Mouse (Mus musculus) neutrophil, adult 5-6 weeks (primary cell): ENCODE data around the gene Ehd2. TPM values are rescaled to one million over a fixed set of nuclear protein-coding genes. Genes with fewer than 3 reads are reported as not detected.

Experiments used
- ATAC-seq: fragments of 151-379, 151-347 bp; 2 replicates; pipeline ENCODE4 v1.8.0; 2017; ENCODE audit warnings: mild to moderate bottlenecking, moderate TSS enrichment; ENCODE audit not compliant: insufficient number of reproducible peaks, poor library complexity, low FRiP score, severe bottlenecking; ENCODE audit errors: extremely low read depth
- total RNA-seq: library from RNA; stranded (forward); fragments of 200-1000 nt; gene quantifications from 2 replicates; pipeline ENCODE4 v1.2.3, GENCODE M21; 2017

Ehd2 gene
- total RNA-seq, 1 experiment from 2014 or later, result 3.1 TPM

DNA sequence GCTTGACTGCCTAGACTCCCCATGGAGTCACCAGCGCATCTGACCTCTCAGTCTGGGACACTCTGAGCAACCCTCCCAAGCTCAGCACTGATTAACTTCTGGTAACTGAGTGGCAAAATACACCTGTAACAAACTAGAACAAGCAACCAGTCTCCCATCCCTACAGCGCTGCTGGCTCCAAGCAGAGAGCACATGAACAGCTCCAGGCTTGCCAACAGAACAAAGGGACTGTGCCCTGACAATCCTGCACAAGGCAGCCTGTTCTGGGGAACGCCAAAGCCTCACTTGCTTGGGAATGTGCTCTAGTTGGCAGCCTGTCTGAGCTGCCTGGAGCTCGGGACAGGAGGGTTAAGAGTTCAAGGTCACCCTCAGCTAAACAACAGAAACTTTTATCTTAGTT, 14.2 kb upstream of the Ehd2 start:
- ATAC-seq, result no peak

DNA sequence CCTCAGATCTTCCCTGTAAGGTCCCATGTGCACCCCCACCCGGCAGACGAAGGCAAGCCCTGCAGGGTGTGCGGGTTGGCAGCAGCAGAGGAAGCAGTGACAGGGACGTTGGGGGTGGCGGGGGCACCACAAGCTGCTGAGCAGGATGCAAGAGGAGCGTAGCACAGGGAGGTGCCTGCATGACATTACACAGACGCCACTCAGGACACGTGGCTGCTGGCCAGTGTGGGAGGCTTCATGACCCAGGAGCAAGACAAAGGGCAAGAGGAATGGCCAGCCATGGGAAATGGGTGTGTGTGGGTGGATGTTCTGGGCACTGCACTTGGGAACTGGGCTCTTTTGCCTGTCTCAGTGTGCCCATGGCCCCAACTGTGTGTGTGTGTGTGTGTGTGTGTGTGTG, 12.9 kb upstream of the Ehd2 start:
- no peak for ATAC-seq

DNA sequence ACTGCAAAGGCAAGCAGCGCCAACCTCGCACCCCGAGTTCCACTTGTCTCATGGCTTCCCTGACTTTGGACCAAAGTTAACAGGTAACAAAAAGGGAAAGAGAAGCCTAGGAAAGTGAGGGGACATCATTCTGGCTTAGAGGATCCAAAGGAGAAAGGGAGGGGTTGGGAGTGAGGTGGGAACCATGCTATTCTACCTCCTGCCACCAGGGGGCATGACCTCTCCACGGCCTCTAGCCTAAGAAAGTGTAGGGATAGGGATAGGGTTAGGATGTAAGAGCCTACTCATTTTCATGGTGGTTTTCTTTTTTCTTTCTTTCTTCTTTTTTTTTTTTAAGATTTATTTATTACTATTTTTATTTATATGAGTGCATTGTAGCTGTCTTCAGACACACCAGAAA, 8.5 kb upstream of the Ehd2 start:
- no peak for ATAC-seq

DNA sequence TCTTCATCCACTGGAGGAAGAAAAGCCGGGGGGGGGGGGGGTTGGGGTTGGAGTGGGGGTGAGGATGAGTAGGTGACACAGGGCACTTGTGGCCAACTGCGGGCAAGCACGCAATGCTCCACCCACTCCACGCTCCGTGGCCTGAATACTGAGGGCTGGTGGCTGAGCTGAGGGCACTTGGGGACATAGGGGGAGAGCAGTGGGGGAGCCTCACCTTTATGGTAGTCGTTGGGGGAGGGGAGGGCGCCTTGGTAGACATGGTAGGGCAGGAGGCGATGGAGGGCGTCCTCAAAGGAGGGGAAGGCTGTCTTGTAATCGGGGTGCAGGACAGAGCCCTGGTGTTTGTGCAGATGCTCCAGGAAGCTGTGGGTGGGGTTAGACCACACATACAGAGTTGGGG, 8.1 kb upstream of the Ehd2 start:
- ATAC-seq, result no peak

DNA sequence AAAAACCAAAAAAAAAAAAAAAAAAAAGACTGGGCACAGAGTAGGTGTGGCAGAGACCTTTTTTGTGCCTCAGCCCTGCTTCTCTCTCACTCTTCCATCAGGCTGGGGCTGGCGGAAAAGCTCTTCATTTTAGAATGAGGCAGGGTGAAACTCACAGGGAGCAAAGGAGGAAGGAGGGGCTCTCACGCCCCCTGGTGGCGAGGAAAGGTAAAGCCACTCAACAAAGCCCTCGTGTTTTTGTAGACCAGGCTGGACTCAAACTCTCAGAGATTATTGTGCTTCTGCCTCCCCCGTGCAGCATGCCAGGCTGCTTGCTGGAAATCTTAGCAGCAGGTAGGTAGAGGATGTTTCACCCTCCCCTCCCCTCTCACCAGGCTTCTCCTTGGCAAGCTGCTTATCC, 7.3 kb upstream of the Ehd2 start:
- peak; percentile 55; the same call in 1 of the 2 replicates for ATAC-seq

DNA sequence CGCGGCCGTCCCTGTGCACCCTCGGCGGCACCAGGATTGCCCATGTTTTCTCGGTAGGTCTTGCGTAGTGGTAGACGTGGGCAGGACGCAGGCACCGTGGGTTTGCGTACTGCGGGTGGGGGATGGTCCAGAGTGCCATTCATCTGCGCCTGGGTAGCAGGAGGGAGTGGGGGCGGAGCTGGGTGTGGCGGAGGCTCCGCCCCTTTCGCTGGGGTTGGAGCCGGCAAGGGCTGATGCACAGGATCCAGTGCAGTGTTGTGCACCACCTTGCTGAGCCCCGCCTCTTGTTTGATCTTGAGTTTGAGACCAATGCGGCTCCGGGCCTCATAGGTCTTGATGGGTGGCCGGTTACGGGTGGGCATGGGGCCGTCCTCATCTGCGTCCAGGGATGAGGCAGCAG, 4.9 kb upstream of the Ehd2 start:
- ATAC-seq, result no peak

DNA sequence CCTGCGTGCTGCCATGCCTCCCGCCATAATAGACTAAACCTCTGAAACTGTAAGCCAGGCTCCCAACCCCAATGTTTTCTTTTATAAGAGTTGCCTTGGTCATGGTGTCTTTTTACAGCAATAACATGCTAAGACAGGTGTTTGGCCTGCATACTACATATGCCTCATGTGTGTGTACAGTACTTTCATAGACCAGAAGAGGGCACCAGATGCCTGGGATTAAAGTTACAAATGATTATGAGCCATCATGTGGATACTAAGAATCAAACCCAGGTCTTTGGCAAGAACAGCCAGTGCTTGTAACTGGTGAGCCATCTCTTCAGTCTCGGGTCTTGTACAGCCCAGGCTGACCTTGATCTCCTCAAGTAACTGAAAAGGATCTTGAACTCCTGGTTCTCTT, 2.3 kb upstream of the Ehd2 start:
- no peak for ATAC-seq

DNA sequence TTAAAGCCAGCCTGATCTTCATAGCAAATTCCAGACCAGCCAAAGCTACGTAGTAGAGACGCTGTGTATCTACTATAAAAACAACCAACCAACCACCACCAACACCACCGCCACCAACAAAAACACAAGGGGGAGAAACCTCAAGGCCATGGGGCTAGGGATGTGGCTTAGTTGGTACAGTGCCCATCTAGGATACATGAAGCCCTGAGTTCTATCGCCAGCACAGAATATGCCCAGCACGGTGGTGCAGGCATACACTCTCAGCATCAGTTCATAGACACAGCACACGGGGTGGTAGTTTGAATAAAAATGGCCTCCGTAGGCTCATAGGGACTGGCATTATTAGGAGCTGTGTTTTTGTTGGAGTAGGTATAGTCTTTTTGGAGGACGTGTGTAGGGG, 955 bp upstream of the Ehd2 start:
- ATAC-seq, result no peak

DNA sequence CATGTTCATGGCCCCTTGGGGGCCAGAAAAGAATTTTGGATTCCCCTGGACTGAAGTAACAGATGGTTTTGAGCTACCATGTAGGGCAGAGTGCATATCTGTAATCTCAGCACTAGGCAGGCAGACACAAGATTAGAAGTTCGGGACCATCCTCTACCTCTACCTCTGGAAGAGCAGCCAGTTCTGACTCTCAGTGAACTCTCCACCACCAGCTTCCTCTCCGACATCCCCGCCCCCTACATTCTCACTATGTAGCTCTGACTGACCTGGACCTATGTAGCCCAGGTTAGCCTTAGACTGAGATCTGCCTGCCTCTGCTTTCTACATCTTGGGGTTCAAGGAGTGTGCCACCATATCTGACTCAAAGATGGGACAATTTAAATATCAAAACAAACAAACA, 878 bp downstream of the Ehd2 start:
- no peak for ATAC-seq

DNA sequence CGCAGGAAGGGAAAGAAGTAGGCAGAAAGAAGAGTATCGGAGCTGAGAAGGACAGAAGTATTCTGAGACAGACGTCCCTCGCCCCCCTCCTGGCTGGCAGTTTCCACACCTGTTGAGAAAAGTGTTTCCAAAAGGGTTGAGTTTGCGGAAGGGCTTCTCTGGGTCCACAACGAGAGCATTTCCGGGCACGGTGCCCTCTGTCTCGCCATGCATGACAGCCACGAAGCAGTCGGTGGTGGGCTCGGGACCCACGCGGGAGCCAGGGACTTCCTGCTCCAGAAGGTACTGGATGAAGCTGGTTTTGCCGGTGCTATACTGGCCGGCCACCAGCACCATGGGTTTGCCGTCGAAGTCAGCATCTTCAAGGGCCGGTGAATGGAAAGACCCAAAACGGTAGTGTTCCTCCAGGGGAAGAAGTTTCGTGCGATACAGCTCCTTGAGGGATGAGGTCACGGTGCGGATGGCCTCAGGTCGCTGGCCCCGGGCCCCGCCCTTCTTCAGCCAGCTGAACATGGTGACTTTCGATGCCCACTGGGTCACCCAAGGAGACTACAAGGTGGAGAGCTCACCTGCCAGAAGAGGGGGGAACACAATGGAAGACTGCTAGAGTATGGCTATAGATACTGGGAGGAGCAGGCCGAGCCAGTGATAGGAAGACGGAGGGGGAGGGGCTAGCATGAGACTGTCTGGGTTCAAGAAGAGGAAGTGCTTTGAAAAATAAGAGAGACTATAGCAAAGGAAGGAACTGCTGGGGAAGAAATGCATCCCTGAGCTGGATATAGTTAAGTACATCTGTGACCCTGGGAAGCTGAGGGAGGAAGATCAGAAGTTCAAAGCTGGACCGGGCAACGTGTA, 3.3 kb downstream of the Ehd2 start:
- peak; percentile 13; the same call in 1 of the 2 replicates for ATAC-seq

DNA sequence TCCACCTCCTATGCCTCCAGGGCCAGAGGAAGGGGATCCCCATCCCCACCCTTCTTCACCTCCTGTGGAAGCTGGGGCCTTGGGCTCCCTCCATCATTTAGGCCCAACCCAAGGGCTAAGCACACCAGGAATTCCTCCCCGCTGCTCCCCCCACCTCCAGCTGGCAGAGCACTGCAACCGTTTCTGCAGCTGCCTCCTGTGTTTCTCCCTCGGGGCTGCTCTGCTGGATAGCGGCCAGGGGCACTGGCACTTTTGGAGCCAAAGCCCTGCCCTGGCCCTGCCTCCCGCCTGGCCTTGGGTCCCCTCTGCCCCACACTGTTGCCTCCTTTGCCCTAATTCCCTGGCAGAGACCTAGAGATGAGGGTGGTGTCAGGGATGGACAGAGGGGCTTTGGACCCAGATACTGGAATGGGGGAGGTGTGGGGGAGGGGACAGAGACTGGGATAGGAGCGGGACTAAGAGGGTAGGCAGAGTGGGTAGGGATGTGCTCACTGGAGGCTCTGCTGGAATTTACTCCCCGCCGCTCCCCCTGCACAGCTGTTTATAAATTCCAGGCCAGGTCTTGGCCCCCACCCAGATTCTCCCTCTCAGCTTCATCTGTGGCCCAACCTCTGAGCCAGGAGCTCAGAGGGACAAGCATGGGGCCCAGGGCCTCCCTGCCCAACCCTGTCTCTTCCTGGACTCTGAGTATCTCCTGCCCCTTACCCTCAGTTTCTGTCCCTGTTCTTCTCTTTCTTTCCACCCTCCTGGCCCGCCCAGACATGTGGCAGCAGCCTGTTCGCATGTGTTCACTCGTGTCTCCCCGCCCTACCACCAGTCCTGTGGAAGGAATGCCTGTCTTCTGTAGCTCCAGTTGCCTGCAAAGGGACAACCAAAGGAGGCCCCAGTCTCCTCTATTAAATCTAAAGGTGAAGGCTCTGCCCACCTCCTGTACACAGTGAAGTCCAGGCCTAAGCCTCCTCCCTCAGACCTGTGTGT, 4.8 kb downstream of the Ehd2 start:
- no peak for ATAC-seq

DNA sequence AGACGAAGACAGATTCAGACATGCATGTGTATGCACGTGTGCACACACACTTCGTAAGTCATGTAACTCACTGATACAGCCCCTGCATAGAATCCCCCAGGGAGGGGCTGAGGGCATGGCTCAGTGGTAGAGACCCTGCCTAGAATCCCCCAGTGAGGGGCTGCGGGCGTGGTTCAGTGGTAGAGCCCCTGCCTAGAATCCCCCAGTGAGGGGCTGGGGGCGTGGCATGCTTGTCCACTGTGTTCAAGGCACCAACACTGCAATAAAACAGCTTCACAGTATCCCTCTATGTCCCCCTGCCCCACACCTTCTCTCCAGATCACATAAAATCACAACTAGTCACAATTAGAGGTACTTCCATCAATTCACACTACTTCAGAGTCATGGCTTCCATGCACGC, 5.6 kb downstream of the Ehd2 start:
- no peak for ATAC-seq

DNA sequence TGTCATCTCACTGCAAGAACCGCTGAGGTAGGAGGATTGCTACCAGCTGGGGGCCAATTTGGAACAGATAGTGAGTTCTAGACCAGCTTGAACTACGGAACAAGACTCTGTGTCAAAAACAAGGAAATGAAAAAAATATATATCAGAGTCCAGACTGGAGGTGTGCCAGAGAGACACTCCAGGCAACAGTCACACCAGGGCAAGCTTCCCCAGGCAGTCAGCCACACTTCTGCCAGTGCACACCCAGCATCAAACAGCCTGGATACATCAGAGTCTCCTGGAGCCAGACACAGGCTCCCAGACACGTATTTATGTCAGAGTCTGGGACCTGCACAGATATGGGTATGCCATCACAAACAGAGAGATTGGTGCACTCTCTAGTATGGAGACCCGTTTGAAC, 6.1 kb downstream of the Ehd2 start:
- no peak for ATAC-seq

DNA sequence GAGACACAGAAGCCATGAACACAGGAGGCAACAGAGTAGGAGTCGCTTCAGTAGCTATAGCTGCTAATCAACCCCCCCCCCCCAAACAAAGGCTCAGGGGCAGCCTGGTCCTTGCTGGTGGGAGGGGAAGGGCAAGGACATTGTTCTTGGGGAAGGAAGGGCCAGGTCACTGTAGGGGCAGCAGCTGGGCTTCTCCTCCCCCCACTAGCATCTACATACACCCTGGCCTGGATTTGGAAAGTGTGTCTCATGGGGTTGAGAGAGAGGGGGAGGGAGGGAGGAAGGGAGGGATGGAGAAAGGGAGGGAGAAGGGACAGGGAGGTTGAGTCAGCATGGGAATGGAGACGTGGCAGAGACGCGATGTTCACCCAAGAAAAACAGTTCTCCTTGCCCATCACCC, 6.7 kb downstream of the Ehd2 start:
- ATAC-seq, result no peak

DNA sequence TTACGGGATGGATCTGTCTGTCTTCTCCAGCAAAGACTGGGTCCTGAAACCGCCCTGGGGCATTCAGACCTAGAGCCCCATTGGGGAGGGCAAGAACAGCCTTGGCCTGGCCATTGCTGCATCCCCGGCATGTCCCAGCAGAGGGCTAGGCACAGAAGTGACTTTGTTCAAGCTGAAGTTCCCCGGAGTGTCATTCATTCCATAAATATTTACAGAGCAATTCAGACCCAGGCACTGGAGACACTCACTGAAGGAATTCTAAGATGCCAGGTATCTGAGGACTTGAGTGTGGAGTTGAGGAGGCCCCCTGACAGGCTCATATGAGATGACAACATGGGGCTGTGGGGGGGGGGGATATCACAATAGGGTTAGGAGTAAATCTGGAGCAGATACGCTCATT, 11.2 kb downstream of the Ehd2 start:
- ATAC-seq, result no peak

DNA sequence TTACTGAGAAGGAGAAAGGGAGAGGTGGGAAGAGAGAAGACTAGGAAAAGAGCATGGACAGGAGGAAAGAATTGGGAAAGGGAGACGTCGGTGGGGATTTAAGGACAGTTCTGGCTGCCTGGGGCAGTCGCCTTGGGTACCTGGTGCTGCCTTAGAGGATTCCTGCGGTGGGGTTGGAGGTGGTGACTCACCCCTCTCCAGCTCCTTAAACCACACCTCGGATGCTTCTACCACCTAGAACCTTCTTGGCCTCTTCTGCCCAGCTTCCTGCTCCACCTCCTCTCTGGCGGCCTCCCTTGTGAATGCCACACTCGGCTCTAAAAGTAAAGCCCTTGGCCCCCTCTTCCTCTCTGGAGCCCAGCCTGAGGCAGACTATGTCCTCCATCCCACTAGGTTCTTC, 11.9 kb downstream of the Ehd2 start:
- no peak for ATAC-seq

DNA sequence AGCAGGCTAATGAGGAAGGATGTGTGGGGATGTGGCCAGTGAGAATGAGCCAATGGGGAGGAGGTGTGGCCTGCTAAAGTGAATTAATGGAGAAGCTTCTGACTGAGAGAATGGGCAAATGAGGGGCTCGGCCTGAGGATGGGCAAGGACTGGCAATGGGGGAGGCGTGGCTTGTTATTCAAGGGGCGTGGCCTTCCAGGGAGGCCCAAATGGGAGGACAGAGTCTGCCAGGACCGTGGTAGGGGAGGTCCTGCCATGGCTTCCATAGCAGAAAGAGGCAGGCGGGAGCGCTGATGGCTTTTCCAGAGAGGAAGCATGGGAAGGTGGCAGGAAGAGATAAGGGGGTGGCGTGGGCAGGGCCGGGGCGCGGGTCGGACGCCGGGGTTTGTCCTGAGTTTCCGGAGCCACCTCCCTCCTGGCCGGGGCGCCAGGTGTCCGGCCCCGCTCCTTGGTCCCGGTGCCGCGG, 12.4 kb downstream of the Ehd2 start:
- ATAC-seq, result no peak

DNA sequence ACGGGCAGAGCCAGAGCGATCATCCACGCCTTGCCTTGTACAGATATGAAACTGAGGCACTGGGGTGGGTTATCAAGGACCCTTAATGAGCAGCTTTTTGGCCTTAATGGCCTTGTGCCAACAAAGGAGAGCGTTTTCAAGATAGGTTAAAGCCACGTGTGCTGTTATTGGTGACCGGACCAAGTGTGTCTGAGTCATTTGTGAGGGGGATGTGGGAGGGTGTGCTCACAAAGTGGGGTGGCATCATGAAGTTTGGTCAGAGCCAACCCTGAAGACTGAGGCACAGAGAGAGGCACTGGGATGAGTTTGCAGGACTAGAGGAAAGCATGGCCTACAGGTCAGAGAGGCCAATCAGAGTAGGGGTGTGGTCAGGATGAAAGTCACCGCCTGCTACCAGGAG, 12.9 kb downstream of the Ehd2 start:
- no peak for ATAC-seq

DNA sequence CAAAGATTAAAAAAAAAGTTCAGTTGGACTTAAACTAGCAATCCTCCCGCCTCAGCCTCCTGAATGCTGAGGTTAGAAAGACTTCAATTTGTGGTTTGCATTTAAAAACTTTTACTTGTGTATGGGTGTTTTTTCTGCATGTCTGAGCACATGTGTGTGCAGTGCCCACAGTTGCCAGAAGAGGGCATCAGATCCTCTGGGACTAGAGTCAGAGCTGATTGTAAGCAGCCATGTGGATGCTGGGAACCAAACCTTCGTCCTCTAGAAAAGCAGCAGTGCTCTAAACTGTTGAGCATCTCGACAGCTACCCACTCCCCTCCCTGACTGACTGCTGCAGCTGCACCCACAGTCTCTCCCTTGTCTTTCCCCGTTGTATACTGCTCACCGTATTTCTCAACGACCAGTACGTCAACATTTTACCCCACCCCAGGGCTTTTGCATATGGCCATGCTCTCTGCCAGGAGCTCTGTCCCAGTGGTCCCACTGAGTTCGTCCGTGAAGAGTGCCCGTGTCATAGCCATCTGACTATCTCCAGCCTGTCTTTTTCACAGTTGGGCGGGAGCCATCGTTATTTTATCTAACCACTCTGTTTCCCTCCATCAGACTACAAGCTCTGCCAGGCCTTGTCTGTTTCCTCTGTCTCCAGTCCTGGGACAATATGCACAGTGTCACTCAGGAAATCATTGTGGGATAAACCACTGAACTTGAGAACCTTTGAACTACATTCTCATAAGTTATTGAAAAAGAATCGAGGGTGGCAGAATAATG, 13.9 kb downstream of the Ehd2 start:
- ATAC-seq, result no peak
